Mouse (Mus musculus) adrenal gland, postnatal 10 days (tissue): ENCODE results near the gene Sycp2. TPM values are rescaled to one million over a fixed set of nuclear protein-coding genes. Genes with fewer than 3 reads are reported as not detected.
A peak's percentile ranks its signal among the peaks of the same experiment; 100 is the strongest.
"Not testable (repeated sequence)": the region's sequence is repeated elsewhere in the genome, so short reads cannot be mapped to it uniquely, and the experiment has no call there.

Experiments used
- DNase-seq: peaks from one replicate; pipeline ENCODE4 v3.0.0; 2021; ENCODE audit warnings: mixed read lengths
- total RNA-seq, 2 experiments: library from RNA; stranded (reverse); gene quantifications; 2 replicates each; pipeline ENCODE4 v1.2.3; 2021

Gene Sycp2
- total RNA-seq, 2 experiments from 2014 or later = 0.39 TPM

- DNase-seq = peak; percentile 29
Measured at GRCm38 (mm10) chr2:178413481-178414260, 6.2 kb upstream of the Sycp2 start.

DNA sequence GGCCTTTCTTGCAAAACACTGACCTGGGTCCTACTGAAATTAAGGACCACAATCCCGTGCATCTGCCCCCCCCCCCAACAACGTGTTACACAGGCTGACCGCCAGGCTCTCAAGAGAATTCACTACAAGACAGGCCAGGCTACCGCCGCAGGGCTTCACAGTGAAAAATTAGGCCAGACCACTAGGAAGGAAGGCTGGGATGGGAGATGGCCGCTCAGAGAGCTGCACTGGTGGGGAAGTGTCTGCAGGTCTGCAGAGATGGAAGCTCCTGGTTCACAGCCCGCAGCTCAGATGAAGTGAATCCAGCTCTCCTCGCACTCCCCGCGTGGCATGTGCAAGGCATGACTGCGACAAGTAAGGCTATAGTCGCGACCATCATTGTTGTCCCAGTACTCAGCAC is 5.6 kb upstream of the Sycp2 start:
- no peak for DNase-seq

- DNase-seq = peak; percentile 43
Measured at GRCm38 (mm10) chr2:178412598-178412997, 5.1 kb upstream of the Sycp2 start.

DNA sequence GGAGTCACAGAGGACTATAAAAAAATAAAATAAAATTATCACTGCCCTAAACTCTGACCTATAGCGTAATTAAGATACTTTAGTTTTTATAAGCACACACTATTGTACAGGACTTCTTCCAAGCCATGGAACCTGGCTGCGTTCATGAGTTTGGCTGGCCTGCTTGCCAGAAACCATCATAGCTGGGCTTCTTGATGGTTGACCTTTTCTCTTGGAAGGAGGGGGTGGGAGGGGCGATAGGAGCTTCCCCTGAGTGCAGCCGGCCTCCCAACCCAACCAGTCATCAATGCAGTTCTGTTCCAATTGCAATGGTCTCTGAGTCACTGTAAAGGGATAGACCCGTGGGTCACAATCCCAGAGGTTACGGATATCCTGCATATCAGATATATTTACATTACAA is 2.8 kb upstream of the Sycp2 start:
- peak; percentile 53 for DNase-seq

- DNase-seq = no peak
Measured at GRCm38 (mm10) chr2:178409024-178409423, 1.5 kb upstream of the Sycp2 start.

GRCm38 (mm10) chr2:178342597-178342996 is 64.9 kb downstream of the Sycp2 start:
- DNase-seq = no peak

GRCm38 (mm10) chr2:178342105-178342504 is 65.4 kb downstream of the Sycp2 start:
- not testable (repeated sequence) for DNase-seq

DNA sequence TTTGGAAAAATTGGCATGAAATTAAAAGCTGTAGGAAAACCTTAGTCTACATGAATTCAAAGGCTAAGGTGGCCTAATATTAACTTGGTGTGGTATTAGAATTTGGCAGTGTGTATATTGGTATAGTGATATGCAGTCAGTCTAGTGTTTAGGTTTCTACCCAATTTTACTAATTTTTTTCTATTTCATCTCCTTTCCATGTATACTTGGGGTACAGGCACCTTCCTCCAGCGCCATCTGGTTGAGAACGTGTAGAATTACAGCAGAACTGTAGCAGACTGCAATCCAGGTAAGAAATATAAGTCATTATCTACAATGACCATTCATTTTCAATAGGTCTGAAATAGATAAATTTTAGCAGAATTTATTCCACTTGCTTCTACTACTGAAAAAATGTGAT is 68.4 kb downstream of the Sycp2 start:
- no peak for DNase-seq

DNA sequence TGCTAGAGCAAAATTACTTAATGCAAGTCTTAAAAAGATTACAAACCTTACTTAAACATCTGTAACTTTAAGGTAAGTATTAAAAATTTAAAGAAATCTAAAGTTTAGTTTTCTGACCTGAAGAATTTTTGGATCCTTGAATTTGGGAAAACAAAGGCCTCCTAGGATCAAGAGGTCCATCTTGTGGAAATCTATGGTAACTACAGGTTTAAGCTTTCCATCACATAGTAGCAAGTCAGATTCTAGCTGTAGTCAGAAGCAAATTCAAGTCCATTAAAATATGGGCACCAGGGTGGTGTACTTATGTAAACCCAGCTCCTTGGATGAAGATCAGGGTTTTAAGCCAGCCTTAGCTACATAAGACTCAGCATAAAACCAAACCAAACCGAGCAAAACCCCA is 69.6 kb downstream of the Sycp2 start:
- DNase-seq = no peak

DNA sequence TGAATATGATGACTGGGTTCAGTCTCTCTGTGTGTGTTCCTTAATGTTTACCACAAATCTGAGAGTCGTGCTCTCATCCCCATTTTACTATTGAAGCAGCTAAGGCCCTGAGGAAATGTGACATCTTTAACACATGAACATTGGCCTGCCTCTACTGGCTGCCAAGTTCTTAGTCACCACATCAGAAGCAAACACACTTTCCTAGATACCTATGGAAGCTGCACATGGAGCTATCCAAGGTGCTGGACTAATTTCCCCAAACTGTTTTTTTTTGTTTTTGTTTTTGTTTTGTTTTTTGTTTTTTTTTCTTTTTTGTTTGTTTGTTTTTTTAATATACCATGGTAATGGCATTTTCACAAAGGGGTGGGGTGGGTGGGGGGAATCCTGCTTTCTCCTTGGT is 77.5 kb downstream of the Sycp2 start:
- no peak for DNase-seq

- no peak for DNase-seq
Measured at GRCm38 (mm10) chr2:178329551-178329950, 77.9 kb downstream of the Sycp2 start.

- DNase-seq = peak; percentile 54
Measured at GRCm38 (mm10) chr2:178327466-178328040, 79.9 kb downstream of the Sycp2 start.

DNA sequence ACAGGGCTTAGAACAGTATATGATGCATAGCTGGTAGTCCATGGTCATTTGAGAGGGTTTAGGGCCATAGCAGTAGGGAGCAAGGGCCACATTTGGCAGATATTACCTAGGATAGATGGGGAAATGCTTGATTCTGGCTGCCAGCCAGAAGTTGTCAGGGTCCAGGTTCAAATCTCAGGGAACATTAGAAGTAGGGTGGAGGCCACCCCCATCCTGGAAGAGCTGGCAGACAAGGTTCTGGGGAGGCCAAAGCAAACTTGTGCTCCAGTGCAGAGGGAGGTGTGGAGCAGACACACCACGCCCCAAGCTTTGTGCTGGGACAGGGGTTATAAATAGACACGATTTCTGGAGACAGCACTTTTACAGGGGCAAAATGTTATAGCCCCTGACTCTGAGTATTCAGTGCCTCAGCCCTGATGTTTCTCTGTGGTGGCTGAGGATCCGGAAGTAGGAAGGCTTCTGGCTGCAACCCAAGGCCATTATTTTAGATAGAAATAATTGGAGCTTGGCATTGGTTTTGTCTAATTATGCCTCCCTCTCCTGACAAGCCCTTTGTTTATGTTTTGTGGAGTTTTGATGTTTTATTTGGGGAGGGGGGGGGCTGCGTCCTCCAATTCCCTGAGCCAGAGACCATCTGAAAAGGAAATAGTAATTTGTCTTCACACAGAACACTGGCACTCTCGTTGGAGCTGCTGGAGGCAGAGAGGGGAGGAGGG is 80.6 kb downstream of the Sycp2 start:
- no peak for DNase-seq

- no peak for DNase-seq
Measured at GRCm38 (mm10) chr2:178326067-178326466, 81.4 kb downstream of the Sycp2 start.

DNA sequence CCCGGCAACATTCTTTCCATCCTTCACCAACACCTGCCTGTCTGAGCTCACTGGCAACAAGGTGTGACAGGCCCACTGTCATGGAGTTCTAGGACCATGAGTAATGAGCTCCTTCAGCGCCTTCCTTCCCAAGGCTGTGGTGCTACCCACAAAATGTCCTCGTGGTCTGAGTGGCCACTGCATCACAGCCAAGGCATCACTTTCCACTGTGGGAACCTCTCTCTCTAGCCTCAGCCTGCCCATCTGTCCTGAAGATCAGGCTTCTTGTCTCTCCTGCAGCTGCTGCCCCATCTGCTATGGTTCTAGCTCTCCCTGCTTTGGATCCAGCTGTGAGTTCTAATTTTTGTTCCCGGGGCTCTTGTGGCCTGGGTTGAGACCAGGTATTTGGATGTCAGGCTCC is 82.7 kb downstream of the Sycp2 start:
- no peak for DNase-seq

GRCm38 (mm10) chr2:178324410-178324809 is 83.1 kb downstream of the Sycp2 start:
- DNase-seq = no peak

GRCm38 (mm10) chr2:178321271-178321670 is 86.2 kb downstream of the Sycp2 start:
- DNase-seq = no peak

GRCm38 (mm10) chr2:178319766-178320165 is 87.7 kb downstream of the Sycp2 start:
- DNase-seq = no peak

- no peak for DNase-seq
Measured at GRCm38 (mm10) chr2:178316281-178316680, 91.2 kb downstream of the Sycp2 start.

GRCm38 (mm10) chr2:178313539-178313938 is 93.9 kb downstream of the Sycp2 start:
- DNase-seq = no peak

DNA sequence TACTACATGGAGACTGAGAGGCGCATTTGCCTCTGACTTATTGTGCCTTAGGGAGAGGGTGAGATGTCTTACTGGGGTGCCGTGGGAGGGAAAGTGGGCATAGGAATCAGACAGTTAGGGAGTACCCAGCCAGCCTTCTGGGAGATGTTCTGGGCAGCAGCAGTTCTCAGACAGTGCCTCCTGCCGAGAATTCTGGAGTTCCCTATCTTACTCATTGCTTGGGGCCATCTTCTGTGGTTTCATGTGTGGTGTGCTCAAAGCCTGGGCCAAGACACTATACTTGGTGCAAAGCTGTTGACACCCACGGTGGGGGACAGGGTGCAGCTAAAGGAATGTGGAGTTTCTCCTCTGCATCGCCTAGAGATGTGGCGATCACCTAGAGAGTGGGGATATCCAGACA is 102.8 kb downstream of the Sycp2 start:
- DNase-seq = no peak

GRCm38 (mm10) chr2:178304188-178304529 is 103.3 kb downstream of the Sycp2 start:
- DNase-seq = no peak

- no peak for DNase-seq
Measured at GRCm38 (mm10) chr2:178303453-178304187, 103.9 kb downstream of the Sycp2 start.
